Mouse (Mus musculus) MN1 (cell line): ENCODE data around the gene Clec16a.

Experiments used
- DNase-seq: peaks from one replicate; pipeline ENCODE4 v3.0.0-alpha.2; 2016; ENCODE audit warnings: low spot score

The Clec16a gene

GRCm38 (mm10) chr16:10536323-10536722 is 8.8 kb upstream of the Clec16a start:
- DNase-seq, result no peak

- DNase-seq, result no peak
Measured at GRCm38 (mm10) chr16:10536961-10537360, 8.2 kb upstream of the Clec16a start.

- peak; percentile 8 for DNase-seq
Measured at GRCm38 (mm10) chr16:10540763-10541597, 4.2 kb upstream of the Clec16a start.

- DNase-seq, result peak; percentile 16
Measured at GRCm38 (mm10) chr16:10541598-10541930, 3.6 kb upstream of the Clec16a start.

GRCm38 (mm10) chr16:10542266-10542665 is 2.9 kb upstream of the Clec16a start:
- peak; percentile 49 for DNase-seq

- peak; percentile 97 for DNase-seq
Measured at GRCm38 (mm10) chr16:10542698-10543365, 2.3 kb upstream of the Clec16a start, which contains the start of gene Dexi. Gene Dexi, minus strand, starts transcription at chr16:10543054.

- no peak for DNase-seq
Measured at GRCm38 (mm10) chr16:10546865-10547264, 1.7 kb downstream of the Clec16a start.

GRCm38 (mm10) chr16:10548938-10549337 is 3.8 kb downstream of the Clec16a start:
- DNase-seq, result no peak

GRCm38 (mm10) chr16:10549600-10549999 is 4.5 kb downstream of the Clec16a start:
- no peak for DNase-seq

- no peak for DNase-seq
Measured at GRCm38 (mm10) chr16:10551592-10551991, 6.5 kb downstream of the Clec16a start.

- no peak for DNase-seq
Measured at GRCm38 (mm10) chr16:10553858-10554257, 8.7 kb downstream of the Clec16a start.

- DNase-seq, result no peak
Measured at GRCm38 (mm10) chr16:10559991-10560390, 14.9 kb downstream of the Clec16a start.

- DNase-seq, result peak; percentile 83
Measured at GRCm38 (mm10) chr16:10565278-10565885, 20.2 kb downstream of the Clec16a start.

- no peak for DNase-seq
Measured at GRCm38 (mm10) chr16:10567153-10567552, 22.0 kb downstream of the Clec16a start.

- no peak for DNase-seq
Measured at GRCm38 (mm10) chr16:10569809-10570395, 24.8 kb downstream of the Clec16a start.

- DNase-seq, result no peak
Measured at GRCm38 (mm10) chr16:10570708-10571107, 25.6 kb downstream of the Clec16a start.

GRCm38 (mm10) chr16:10571820-10572219 is 26.7 kb downstream of the Clec16a start:
- peak; percentile 42 for DNase-seq

- no peak for DNase-seq
Measured at GRCm38 (mm10) chr16:10574936-10575335, 29.8 kb downstream of the Clec16a start.

GRCm38 (mm10) chr16:10575915-10576314 is 30.8 kb downstream of the Clec16a start:
- DNase-seq, result no peak

GRCm38 (mm10) chr16:10577548-10577947 is 32.4 kb downstream of the Clec16a start:
- no peak for DNase-seq

GRCm38 (mm10) chr16:10578376-10578775 is 33.2 kb downstream of the Clec16a start:
- no peak for DNase-seq

GRCm38 (mm10) chr16:10581234-10581898 is 36.2 kb downstream of the Clec16a start:
- no peak for DNase-seq
